Mouse (Mus musculus): ENCODE results near the gene Nup107. TPM values are rescaled to one million over a fixed set of nuclear protein-coding genes. Genes with fewer than 3 reads are reported as not detected.
A peak's percentile ranks its signal among the peaks of the same experiment; 100 is the strongest.

The Nup107 gene
- polyA plus RNA-seq, 1 experiment from 2014 or later = 60.6 TPM

DNA sequence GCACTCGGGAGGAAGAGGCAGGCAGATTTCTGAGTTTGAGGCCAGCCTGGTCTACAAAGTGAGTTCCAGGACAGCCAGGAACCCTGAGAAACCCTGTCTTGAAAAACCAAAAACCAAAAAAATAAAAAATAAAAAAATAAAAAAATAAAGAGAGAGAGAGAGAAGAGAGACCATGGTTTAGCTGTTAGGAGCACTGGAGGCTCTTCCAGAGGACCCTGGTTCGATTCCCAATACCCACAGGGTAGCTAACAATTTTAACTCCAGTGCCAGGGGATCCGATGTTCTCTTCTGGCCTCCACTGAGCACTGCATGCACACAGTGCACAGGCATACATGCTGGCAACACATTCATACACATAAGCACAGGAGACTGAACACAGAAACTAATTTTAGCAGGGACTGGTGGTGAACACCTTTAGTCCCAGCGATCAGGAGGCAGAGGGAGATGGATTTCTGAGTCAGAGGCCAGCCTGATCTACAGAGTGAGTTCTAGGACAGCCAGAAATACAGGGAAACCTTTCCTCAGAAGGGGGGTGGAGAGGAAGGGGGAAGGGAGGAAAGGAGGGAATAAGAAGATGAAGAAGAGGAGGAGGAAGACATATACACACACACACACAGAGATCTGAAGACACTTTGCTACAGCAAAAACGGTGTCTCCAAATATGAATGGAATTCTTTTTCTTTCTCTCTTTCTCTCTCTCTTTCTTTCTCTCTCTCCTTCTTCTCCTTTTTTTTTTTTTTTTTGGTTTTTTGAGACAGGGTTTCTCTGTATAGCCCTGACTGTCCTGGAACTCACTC is 39.5 kb downstream of the Nup107 start:
- WGBS = 94% methylated on average over 5 of the region's 5 CpGs
- no peak overlapping the region for H3K4me2 ChIP-seq
- H3K27ac ChIP-seq = no peak overlapping the region
- no peak for ATAC-seq (ENCODE audit: insufficient number of reproducible peaks, insufficient read depth, low FRiP score, low TSS enrichment, low read depth)
- no peak overlapping the region for H3K9ac ChIP-seq
- no peaks in the 10 kb centered on the region for H3K27me3 ChIP-seq
- H3K4me3 ChIP-seq = no peak overlapping the region
- H3K4me1 ChIP-seq = no peaks in the 10 kb centered on the region
- H3K9me3 ChIP-seq = no peaks in the 10 kb centered on the region
- H3K36me3 ChIP-seq = peaks cover 91% of the 10 kb centered on the region

DNA sequence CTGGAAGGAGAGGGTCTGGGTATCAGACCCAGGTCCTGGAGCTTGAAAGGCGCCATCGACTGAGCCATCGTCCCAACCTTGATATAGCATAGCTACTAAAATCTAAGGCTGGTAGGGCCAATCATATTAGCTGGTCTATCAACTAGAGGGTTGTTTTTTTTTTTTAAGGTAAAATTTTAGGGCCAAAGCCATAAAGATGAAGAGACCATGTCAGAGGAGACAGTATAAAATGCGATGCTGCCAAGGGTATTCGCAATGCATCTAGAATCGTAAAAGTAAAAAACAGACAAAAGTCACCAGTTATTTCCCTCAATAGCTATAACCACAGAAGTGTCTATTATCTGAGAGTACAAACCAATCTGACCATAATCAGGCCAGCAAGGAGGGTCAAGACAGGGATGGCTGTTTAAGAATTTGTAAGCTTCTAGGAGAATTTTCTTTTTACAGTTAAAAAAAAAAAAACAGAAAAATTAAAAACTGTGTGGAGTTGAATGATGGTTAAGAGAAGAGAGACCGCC is 40.1 kb downstream of the Nup107 start:
- no peak overlapping the region for H3K4me2 ChIP-seq
- 96% methylated on average over 7 of the region's 7 CpGs for WGBS
- no peak overlapping the region for H3K4me3 ChIP-seq
- H3K4me1 ChIP-seq = no peaks in the 10 kb centered on the region
- ATAC-seq (ENCODE audit: insufficient number of reproducible peaks, insufficient read depth, low FRiP score, low TSS enrichment, low read depth) = no peak
- H3K9me3 ChIP-seq = no peaks in the 10 kb centered on the region
- no peaks in the 10 kb centered on the region for H3K27me3 ChIP-seq
- H3K36me3 ChIP-seq = peaks cover 89% of the 10 kb centered on the region
- H3K9ac ChIP-seq = no peak overlapping the region
- no peak overlapping the region for H3K27ac ChIP-seq

DNA sequence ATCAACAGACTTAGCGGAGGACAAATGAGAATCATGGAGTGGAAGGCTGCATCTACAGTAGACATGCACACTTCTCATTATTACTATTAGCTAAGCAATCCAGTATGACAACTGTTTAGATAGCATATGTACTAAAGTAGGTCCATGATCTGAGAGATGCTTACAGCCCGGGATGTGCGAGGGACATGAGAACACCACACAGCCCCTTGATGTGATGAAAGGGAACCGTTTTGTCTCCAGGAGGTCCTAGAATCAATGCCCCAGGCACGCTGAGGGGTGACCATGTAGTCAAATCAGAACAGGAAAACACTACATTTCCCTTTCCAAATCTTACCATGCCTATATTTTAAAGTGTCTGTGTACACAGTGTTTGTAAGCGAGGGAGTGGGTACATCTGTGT is 40.8 kb downstream of the Nup107 start:
- H3K36me3 ChIP-seq = peaks cover 83% of the 10 kb centered on the region
- no peak for ATAC-seq (ENCODE audit: insufficient number of reproducible peaks, insufficient read depth, low FRiP score, low TSS enrichment, low read depth)
- WGBS = 94% methylated on average over 6 of the region's 6 CpGs

DNA sequence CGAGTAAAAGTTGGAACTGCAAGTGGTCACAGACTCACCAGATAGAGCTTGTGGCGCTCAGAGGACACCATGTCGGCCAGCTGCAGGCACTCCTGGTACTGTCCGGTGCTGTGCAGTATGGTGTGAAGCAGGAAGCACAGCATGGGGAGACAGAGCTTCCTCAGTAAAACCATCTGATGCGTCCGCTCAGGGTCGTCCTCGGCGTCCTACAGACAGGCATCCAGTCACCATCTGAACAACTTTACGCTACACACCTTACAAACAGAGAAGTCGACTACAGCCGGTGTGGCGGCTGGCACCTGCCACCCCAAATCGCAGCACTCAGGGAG is 41.3 kb downstream of the Nup107 start:
- ATAC-seq (ENCODE audit: insufficient number of reproducible peaks, insufficient read depth, low FRiP score, low TSS enrichment, low read depth) = no peak
- no peak overlapping the region for H3K4me3 ChIP-seq
- WGBS = 97% methylated on average over 14 of the region's 14 CpGs
- H3K4me2 ChIP-seq = no peak overlapping the region
- no peaks in the 10 kb centered on the region for H3K27me3 ChIP-seq
- no peak overlapping the region for H3K9ac ChIP-seq
- H3K36me3 ChIP-seq = peaks cover 78% of the 10 kb centered on the region
- no peaks in the 10 kb centered on the region for H3K4me1 ChIP-seq
- H3K27ac ChIP-seq = no peak overlapping the region
- no peaks in the 10 kb centered on the region for H3K9me3 ChIP-seq

More for the DNA sequence above, 40.8 kb downstream of the Nup107 start:
- Histone ChIP-seq H3K9me3 (no peaks in the 10 kb centered on the region), H3K4me1 (no peaks in the 10 kb centered on the region), H3K9ac (no peak overlapping the region), H3K27ac (no peak overlapping the region), H3K27me3 (no peaks in the 10 kb centered on the region), H3K4me2 (no peak overlapping the region), H3K4me3 (no peak overlapping the region)

DNA sequence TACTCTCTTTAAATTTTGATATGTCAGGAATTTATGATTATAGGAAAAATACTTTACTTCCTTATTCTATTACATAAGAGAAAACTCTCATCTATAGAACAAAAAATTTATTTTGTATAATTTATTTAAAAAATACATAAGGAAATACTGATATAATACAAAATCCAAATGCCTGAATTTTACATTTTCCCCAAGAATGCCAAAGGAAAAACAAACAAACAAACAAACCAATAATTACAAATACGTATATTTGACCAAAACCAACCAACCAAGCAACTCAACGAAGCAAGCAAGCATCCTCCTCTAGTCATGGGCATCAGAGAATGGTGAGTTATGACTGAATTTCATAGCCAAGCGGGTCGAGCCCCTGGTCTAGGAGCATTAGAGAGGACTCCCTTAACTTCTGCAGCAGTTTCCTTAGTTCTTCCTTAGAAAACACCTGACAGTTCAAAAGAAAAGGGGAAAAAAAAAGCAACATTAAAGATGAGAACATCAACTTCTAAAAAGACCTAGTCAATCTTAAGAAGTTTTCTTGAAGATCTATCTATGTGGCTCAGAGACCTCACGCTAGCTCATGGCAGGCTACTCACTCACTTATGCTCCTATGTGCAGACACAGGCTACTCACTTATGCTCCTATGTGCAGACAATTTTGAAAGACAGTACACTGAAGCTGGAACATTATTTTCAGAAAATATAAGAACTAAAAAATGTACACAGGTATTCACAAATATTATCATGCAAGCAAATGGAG is 41.8 kb downstream of the Nup107 start:
- Histone ChIP-seq H3K4me3 (no peak overlapping the region), H3K27me3 (no peaks in the 10 kb centered on the region), H3K4me2 (no peak overlapping the region), H3K4me1 (no peaks in the 10 kb centered on the region), H3K27ac (no peak overlapping the region), H3K36me3 (peaks cover 72% of the 10 kb centered on the region), H3K9me3 (no peaks in the 10 kb centered on the region), H3K9ac (no peak overlapping the region)
- 92% methylated on average over 5 of the region's 5 CpGs for WGBS
- no peak for ATAC-seq (ENCODE audit: insufficient number of reproducible peaks, insufficient read depth, low FRiP score, low TSS enrichment, low read depth)

DNA sequence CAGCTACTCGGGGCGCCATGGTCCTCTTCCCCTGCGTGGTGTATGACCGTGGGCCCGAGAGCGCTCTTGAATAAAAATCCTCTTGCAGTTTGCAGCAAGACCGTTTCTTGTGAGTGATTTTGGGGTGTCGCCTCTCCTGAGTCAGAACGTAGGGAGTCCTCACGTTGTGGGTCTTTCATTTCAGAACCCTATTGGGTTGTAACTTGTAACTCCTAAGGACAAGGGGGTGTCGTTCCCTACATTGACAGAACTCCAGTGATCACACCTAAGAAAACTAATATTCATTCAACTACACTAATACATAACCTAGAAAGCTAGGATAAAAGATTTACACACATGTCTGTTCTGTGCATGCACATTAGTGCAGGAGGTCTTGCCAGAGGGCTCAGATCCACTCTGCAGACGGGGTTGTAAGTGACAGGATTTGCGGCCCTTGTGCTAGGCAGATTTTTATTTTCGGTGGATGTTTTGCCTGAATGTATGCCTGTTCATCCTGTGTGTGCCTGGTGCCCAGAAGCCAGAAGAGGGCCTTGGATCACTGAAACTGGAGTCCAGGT is 42.6 kb downstream of the Nup107 start:
- H3K27me3 ChIP-seq = no peaks in the 10 kb centered on the region
- 94% methylated on average over 14 of the region's 14 CpGs for WGBS
- no peak for ATAC-seq (ENCODE audit: insufficient number of reproducible peaks, insufficient read depth, low FRiP score, low TSS enrichment, low read depth)
- no peak overlapping the region for H3K27ac ChIP-seq
- no peak overlapping the region for H3K4me2 ChIP-seq
- peaks cover 64% of the 10 kb centered on the region for H3K36me3 ChIP-seq
- H3K9me3 ChIP-seq = no peaks in the 10 kb centered on the region
- H3K9ac ChIP-seq = no peak overlapping the region
- H3K4me1 ChIP-seq = peaks cover 6% of the 10 kb centered on the region
- no peak overlapping the region for H3K4me3 ChIP-seq

DNA sequence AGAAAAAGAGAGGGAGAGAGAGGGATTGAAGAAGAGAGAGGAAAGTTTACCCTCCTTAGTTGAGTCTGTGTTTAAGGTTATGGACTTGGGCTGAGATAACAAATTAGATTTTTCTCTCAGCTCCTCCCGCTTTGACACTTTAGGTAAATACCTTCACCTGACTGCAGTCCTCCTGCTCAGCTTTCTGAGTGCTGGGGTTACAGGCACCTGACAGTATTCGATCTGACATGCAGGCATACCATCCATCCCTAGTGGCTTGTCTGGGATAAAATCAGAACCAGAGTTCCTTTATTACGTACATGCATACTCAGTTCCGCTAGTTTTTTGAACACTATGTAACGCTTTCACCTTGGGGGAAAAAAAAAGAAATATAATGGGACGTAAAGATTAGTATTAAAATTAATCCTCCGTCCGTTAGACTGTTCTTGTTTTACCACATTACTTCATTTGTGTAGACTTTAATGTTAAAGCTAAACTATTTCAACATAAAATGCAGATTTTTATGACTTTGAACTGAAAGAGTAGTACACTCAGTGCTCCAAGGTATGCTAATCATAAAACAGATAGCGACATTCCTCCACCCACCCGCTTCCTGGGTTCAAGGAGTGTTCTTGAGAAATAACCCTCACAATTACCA is 43.3 kb downstream of the Nup107 start:
- 89% methylated on average over 10 of the region's 10 CpGs for WGBS
- Histone ChIP-seq H3K9me3 (no peaks in the 10 kb centered on the region), H3K4me3 (no peak overlapping the region), H3K4me2 (no peak overlapping the region), H3K4me1 (peaks cover 13% of the 10 kb centered on the region), H3K27ac (no peak overlapping the region), H3K36me3 (peaks cover 57% of the 10 kb centered on the region), H3K27me3 (no peaks in the 10 kb centered on the region), H3K9ac (no peak overlapping the region)
- ATAC-seq (ENCODE audit: insufficient number of reproducible peaks, insufficient read depth, low FRiP score, low TSS enrichment, low read depth) = no peak

DNA sequence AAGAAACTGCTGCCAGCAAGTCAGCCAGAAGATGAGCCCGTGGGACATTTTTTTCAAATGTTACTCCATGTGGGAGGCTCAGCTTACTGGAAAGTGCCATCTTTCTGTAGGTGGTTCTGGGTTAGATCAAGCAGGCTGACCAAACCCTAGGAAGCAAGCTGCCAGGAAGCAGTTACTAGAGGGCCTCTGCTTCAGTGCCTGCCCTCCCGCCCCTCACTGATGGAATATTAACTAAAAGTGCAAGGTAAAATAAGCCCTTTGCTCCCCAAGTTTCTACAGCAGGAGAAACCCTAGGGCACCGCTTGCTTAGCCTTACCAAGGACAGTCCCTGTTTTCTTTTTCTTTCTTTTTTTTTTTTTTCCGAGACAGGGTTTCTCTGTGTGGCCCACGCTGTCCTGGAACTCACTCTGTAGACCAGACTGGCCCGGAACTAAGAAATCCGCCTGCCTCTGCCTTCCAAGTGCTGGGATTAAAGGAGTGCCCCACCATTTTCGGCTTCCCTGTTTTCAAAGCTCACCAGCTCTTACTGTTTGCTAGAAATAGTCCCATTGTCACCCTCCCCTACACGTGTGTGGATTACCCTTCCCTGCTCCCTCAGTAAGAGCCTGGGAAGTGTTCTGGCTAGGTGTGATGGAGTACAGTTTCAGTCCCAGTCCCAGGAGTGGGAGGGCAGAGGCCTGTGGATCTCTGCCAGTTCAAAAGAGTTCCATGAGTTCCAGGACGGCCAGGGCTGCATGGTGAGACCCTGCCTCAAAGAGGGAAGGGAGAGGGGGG is 44.0 kb downstream of the Nup107 start:
- Histone ChIP-seq H3K27me3 (no peaks in the 10 kb centered on the region), H3K4me2 (no peak overlapping the region), H3K4me3 (no peak overlapping the region), H3K4me1 (peaks cover 20% of the 10 kb centered on the region), H3K9me3 (no peaks in the 10 kb centered on the region), H3K27ac (no peak overlapping the region; the same call in 1 of the 2 replicates), H3K36me3 (peaks cover 55% of the 10 kb centered on the region), H3K9ac (peak overlapping the region; percentile 11; the same call in 1 of the 2 replicates)
- no peak for ATAC-seq (ENCODE audit: insufficient number of reproducible peaks, insufficient read depth, low FRiP score, low TSS enrichment, low read depth)
- 79% methylated on average over 10 of the region's 10 CpGs for WGBS

DNA sequence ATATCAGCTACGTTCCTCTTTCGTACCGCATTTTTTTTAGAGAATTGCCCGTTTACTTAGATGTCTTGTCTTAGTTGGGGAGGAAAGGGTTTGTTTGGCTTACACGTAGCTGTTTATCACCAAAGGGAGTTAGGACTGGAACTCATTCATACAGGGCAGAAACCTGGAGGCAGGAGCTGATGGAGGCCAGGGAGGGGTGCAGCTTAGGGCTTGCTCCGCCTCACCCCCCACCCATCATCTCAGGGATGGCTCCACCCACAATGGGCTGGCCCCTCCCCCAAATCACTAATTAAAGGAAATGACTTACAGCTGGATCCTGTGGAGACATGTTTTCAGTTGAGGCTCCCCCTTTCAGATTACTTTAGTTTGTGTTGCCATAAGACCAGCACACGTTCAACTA is 44.8 kb downstream of the Nup107 start:
- Histone ChIP-seq H3K36me3 (peaks cover 49% of the 10 kb centered on the region), H3K4me2 (no peak overlapping the region), H3K27ac (no peak overlapping the region), H3K9me3 (no peaks in the 10 kb centered on the region), H3K4me1 (peaks cover 21% of the 10 kb centered on the region), H3K4me3 (no peak overlapping the region), H3K27me3 (no peaks in the 10 kb centered on the region), H3K9ac (no peak overlapping the region)
- WGBS = 77% methylated on average over 7 of the region's 7 CpGs
- ATAC-seq (ENCODE audit: insufficient number of reproducible peaks, insufficient read depth, low FRiP score, low TSS enrichment, low read depth) = no peak

DNA sequence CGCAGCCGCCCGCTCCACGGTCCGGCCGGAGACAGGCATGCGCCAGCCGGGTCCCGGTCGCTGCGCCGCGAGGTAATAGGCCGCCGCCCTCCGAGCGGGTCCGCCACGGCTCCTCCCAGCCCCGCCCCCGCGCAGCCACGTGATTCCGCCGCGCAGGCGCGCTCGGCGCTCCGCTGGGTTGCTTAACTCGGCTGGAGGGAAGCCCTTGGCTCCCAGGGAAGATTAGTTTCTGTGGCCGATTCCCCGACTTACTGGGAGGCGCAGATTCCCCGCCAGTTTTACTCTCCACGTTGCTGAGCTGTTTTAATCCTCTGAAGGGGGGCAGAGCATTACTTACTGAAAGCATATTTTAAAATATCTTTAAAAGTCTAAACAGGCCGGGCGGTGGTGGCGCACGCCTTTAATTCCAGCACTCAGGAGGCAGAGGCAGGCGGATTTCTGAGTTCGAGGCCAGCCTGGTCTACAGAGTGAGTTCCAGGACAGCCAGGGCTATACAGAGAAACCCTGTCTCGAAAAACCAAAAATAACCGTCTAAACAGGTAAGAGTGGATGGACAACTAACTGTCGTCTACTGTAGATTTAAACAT is 46.1 kb downstream of the Nup107 start, which contains the start of gene Slc35e3:
Gene Slc35e3, minus strand, starts transcription at position 69 of the 587 bp plus-strand sequence.
- peak; percentile 94 for ATAC-seq (ENCODE audit: insufficient number of reproducible peaks, insufficient read depth, low FRiP score, low TSS enrichment, low read depth)
- Histone ChIP-seq H3K27me3 (no peaks in the 10 kb centered on the region), H3K27ac (peak within 1 kb of the TSS; percentile 66), H3K4me1 (peaks cover 28% of the 10 kb centered on the region), H3K36me3 (peaks cover 36% of the 10 kb centered on the region), H3K9me3 (no peaks in the 10 kb centered on the region), H3K4me2 (peak within 1 kb of the TSS; percentile 79), H3K4me3 (peak within 1 kb of the TSS; percentile 60), H3K9ac (peak within 1 kb of the TSS; percentile 77)
- WGBS = 14% methylated on average over 46 of the region's 46 CpGs
